Mouse (Mus musculus) kidney, adult 2 months (tissue): ENCODE results near the gene Med4.

ENCODE experiments used
- CTCF ChIP-seq: fragments of 200-500 bp; conservative IDR thresholded peaks from 2 replicates; pipeline ENCODE4 v1.5.1; 2011; ENCODE audit warnings: low read depth, mild to moderate bottlenecking, control low read depth, low read length, moderate library complexity, mixed read lengths; ENCODE audit not compliant: insufficient read depth, insufficient read length
- POLR2A ChIP-seq: fragments of 200-500 bp; IDR thresholded peaks from one replicate; pipeline ENCODE4 v1.6.1; 2011; ENCODE audit warnings: low read depth, low read length, control low read depth

DNA sequence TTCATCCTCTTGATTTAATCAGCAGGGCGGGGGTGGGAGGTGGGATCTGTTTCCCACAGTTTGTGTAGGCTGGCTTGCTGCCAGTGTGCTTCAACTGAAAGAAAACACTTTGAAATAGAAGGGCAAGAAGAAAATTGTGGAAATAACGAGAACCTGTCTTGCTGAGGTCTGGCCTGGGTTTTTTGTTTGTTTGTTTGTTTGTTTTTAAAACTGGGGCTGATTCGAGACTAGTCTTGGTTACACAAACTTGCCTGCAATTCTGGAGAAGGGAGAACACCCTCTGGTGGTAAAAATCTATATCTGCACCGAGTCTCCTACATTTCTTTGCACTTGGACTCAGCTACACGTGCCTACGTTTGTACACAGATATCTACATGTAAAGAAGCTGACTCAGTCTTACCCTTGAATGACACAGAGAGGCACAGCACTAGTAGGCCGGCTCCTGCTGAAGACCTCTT lies 35.2 kb upstream of the Med4 start:
- TF ChIP-seq POLR2A = no peak
- peak; percentile 34 for TF ChIP-seq CTCF
